In the genomic region with DNA sequence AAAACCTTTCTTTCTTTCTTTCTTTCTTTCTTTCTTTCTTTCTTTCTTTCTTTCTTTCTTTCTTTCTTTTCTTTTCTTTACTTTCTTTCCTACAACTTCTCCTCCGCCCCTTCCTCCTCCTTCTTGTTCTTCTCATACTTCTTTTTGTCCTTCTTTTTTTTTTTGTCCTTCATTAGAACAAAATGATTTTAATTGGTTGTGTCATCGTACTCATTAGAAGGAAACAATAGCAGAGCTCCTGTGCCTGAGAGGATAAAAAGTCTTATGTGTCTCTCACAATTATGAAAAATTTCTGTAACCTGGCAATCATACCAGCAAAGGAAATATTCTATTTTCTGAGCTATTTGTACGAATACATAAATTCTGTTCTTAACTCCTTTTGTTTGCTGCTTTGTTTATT, we compare ENCODE assay signal across 20 mouse cellular contexts.
DNase-seq lines count a peak whose midpoint lies in the region; ATAC-seq lines count a peak whose summit lies in the region.
"Had no signal": no experiment of that assay in that cellular context is flagged by ENCODE, and none has a peak within 500 bp of the region (broad histone marks: within the 10 kb centered on the region; RNA-seq: fewer than 3 reads in every experiment).

No protein-coding gene starts in this region.

- ATAC-seq in erythroblast, adult 5-6 weeks (replicated peaks; ENCODE audit: low FRiP score, poor library complexity, severe bottlenecking): no peak
- ATAC-seq: activated CD4-positive, CD25-positive, alpha-beta regulatory T cell, adult 4 months; CD4-positive, CD25-positive, alpha-beta regulatory T cell, adult 4 months; Patski had no signal

- peak; percentile 71 for DNase-seq in Muller cell, postnatal 12 days (ENCODE audit: inconsistent ontology term)
- DNase-seq in retina, embryonic 14.5 days (ENCODE audit: low spot score): peak; percentile 77
- DNase-seq in retina, postnatal 1 day: peak; percentile 87
- no peak for DNase-seq in right cerebral cortex, postnatal 10 days (ENCODE audit: low spot score in 2 of 2)
- no peak for DNase-seq in kidney, postnatal 4 days
- DNase-seq: adrenal gland, adult 2 months; adrenal gland, adult 8-10 months; adrenal gland, postnatal 10 days; adrenal gland, postnatal 14 days; adrenal gland, postnatal 25 days; adrenal gland, postnatal 36 days; B cell, adult 2 months; cerebellum, adult 11 months; cerebellum, adult 11-12 months; cerebellum, adult 18-20 months; cerebellum, adult 2 months had no signal

Comparison
In these comparisons a context has a peak if more than half of its experiments do, and no peak if none do; other contexts are left out.
1. DNase-seq: peak in Muller cell, postnatal 12 days (single experiment), retina, embryonic 14.5 days (single experiment) and retina, postnatal 1 day (single experiment); none in right cerebral cortex, postnatal 10 days (0 of 2) and kidney, postnatal 4 days (0 of 2).